Mouse (Mus musculus): ENCODE data around the gene Mast4.

- TF ChIP-seq POLR2A (IDR thresholded peaks at IDR 0.05; ENCODE audit: borderline replicate concordance, low read depth, low read length) (no peak), CTCF (IDR thresholded peaks at IDR 0.05; ENCODE audit: low read depth, low read length) (no peak)
Measured at GRCm38 (mm10) chr13:102889537-102889936, 444.8 kb downstream of the Mast4 start.
